Mouse (Mus musculus) kidney, embryonic 15.5 days (tissue): Measurements from ENCODE around the gene Xpo6. TPM values are rescaled to one million over a fixed set of nuclear protein-coding genes. Genes with fewer than 3 reads are reported as not detected.

Experiments used
- ATAC-seq: fragments of 200-750 bp; cut with Nextera tagmentation; replicated peaks from 2 replicates; pipeline ENCODE4 v1.8.0; 2017; ENCODE audit warnings: moderate TSS enrichment; ENCODE audit not compliant: low FRiP score
- H3K27ac ChIP-seq: fragments of 300-500 bp; sonication (generic); 2 replicates; pipeline ENCODE4 v1.5.1; 2015; ENCODE audit warnings: mild to moderate bottlenecking, inconsistent platforms
- H3K27me3 ChIP-seq: fragments of 300-500 bp; sonication (generic); 2 replicates; pipeline ENCODE4 v1.6.1; 2015; ENCODE audit warnings: inconsistent platforms
- H3K36me3 ChIP-seq: fragments of 300-500 bp; sonication (generic); 2 replicates; pipeline ENCODE4 v1.6.1; 2015; ENCODE audit warnings: inconsistent platforms
- H3K4me1 ChIP-seq: fragments of 300-500 bp; sonication (generic); 2 replicates; pipeline ENCODE4 v1.6.1; 2015; ENCODE audit warnings: inconsistent platforms
- H3K4me2 ChIP-seq: fragments of 300-500 bp; sonication (generic); 2 replicates; pipeline ENCODE4 v1.6.1; 2015; ENCODE audit warnings: moderate library complexity, mild to moderate bottlenecking, inconsistent platforms
- H3K4me3 ChIP-seq: fragments of 300-500 bp; sonication (generic); replicated peaks from 2 replicates; pipeline ENCODE4 v1.5.1; 2015; ENCODE audit warnings: mild to moderate bottlenecking, inconsistent platforms
- H3K9ac ChIP-seq: fragments of 300-500 bp; sonication (generic); 2 replicates; pipeline ENCODE4 v1.6.1; 2015; ENCODE audit warnings: mild to moderate bottlenecking, inconsistent platforms
- H3K9me3 ChIP-seq: fragments of 300-500 bp; sonication (generic); replicated peaks from 2 replicates; pipeline ENCODE4 v1.6.1; 2016; ENCODE audit warnings: inconsistent platforms
- WGBS: fragments of 180-500 bp; shearing (Covaris S2); methylation state at CpG from one replicate; pipeline ENCODE4 v1.1.7; 2015; ENCODE audit warnings: mixed read lengths; 5-methylcytosine and 5-hydroxymethylcytosine counted together
- polyA plus RNA-seq: library from polyadenylated mRNA; unstranded; fragments of >200 nt; fragmentation: Nextera tagmentation; extraction: Ambion mirVana; gene quantifications from 2 replicates; pipeline ENCODE4 v1.2.1, GENCODE M21; 2015

The Xpo6 gene
- polyA plus RNA-seq, 1 experiment from 2014 or later = 54.7 TPM

GRCm38 (mm10) chr7:126230357-126231148, 30.3 kb upstream of the Xpo6 start:
- ATAC-seq = no peak
- Histone ChIP-seq H3K36me3 (no peaks in the 10 kb centered on the region), H3K27ac (no peak overlapping the region), H3K9me3 (no peaks in the 10 kb centered on the region), H3K27me3 (no peaks in the 10 kb centered on the region), H3K4me1 (no peaks in the 10 kb centered on the region), H3K9ac (no peak overlapping the region), H3K4me3 (no peak overlapping the region), H3K4me2 (no peak overlapping the region)
- WGBS = 60% methylated on average over 8 of the region's 8 CpGs

DNA sequence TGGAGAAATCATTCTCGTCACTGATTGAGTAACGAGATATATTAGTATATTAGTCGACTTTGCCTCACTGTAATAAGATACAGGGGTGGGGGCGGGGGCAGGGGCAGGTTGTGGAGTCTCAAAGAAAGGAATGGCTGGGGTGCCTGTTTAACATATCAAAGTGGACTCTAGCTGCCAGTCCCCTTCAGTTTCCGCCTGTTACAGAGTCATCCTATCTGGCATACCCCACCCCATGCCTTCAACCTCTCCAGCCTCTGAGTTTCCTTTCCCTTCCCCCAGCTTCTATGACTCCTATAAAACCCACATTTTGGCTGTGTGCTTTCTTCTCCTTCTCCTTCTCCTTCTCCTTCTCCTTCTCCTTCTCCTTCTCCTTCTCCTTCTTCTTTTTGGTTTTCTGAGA, 25.8 kb upstream of the Xpo6 start:
- H3K9ac ChIP-seq = no peak overlapping the region
- no peak overlapping the region for H3K4me3 ChIP-seq
- H3K9me3 ChIP-seq = no peaks in the 10 kb centered on the region
- no peaks in the 10 kb centered on the region for H3K4me1 ChIP-seq
- no peak overlapping the region for H3K27ac ChIP-seq
- H3K27me3 ChIP-seq = no peaks in the 10 kb centered on the region
- H3K4me2 ChIP-seq = no peak overlapping the region
- 21% methylated on average over 5 of the region's 5 CpGs for WGBS
- ATAC-seq = no peak
- no peaks in the 10 kb centered on the region for H3K36me3 ChIP-seq

GRCm38 (mm10) chr7:126222753-126223152, 22.5 kb upstream of the Xpo6 start:
- Histone ChIP-seq H3K36me3 (no peaks in the 10 kb centered on the region), H3K4me1 (no peaks in the 10 kb centered on the region), H3K9me3 (no peaks in the 10 kb centered on the region), H3K4me3 (no peak overlapping the region), H3K27ac (no peak overlapping the region), H3K4me2 (no peak overlapping the region), H3K9ac (no peak overlapping the region), H3K27me3 (no peaks in the 10 kb centered on the region)
- WGBS = 31% methylated on average over 3 of the region's 3 CpGs
- ATAC-seq = no peak

- Histone ChIP-seq H3K4me2 (no peak overlapping the region), H3K9me3 (no peaks in the 10 kb centered on the region), H3K4me3 (no peak overlapping the region), H3K9ac (no peak overlapping the region), H3K27me3 (no peaks in the 10 kb centered on the region), H3K4me1 (no peaks in the 10 kb centered on the region), H3K27ac (no peak overlapping the region), H3K36me3 (no peaks in the 10 kb centered on the region)
- ATAC-seq = no peak
- WGBS = 39% methylated on average over 1 of the region's 1 CpGs
Measured at GRCm38 (mm10) chr7:126220611-126221010, 20.3 kb upstream of the Xpo6 start.

- H3K36me3 ChIP-seq = no peaks in the 10 kb centered on the region
- no peak overlapping the region for H3K27ac ChIP-seq
- H3K4me3 ChIP-seq = no peak overlapping the region
- no peak overlapping the region for H3K9ac ChIP-seq
- WGBS = 88% methylated on average over 1 of the region's 1 CpGs
- H3K4me1 ChIP-seq = no peaks in the 10 kb centered on the region
- no peak for ATAC-seq
- no peaks in the 10 kb centered on the region for H3K9me3 ChIP-seq
- H3K27me3 ChIP-seq = no peaks in the 10 kb centered on the region
- H3K4me2 ChIP-seq = no peak overlapping the region
Measured at GRCm38 (mm10) chr7:126218311-126218710, 18.0 kb upstream of the Xpo6 start.

DNA sequence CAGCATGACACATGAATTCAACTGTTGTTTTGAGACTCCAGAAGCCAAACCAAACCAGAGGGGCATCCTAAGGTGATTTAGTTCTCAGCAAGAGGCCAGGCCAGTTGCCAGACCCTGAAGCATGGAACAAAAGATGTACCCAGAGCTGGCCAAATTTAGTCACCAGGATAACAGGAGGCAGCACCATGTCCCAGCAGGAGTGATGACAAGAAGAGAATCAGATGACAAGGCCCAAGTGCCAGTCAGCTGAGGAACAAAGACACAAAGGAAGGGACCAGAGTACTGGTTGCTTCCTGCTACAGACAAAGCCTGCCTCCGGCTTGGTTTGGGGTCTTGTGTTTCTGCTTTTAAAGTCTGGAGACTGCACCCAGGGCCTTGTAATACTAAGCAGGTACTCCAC, 16.6 kb upstream of the Xpo6 start:
- 86% methylated on average over 1 of the region's 1 CpGs for WGBS
- ATAC-seq = no peak
- Histone ChIP-seq H3K27ac (no peak overlapping the region), H3K27me3 (no peaks in the 10 kb centered on the region), H3K4me1 (no peaks in the 10 kb centered on the region), H3K4me2 (no peak overlapping the region), H3K9me3 (no peaks in the 10 kb centered on the region), H3K36me3 (no peaks in the 10 kb centered on the region), H3K9ac (no peak overlapping the region), H3K4me3 (no peak overlapping the region)

DNA sequence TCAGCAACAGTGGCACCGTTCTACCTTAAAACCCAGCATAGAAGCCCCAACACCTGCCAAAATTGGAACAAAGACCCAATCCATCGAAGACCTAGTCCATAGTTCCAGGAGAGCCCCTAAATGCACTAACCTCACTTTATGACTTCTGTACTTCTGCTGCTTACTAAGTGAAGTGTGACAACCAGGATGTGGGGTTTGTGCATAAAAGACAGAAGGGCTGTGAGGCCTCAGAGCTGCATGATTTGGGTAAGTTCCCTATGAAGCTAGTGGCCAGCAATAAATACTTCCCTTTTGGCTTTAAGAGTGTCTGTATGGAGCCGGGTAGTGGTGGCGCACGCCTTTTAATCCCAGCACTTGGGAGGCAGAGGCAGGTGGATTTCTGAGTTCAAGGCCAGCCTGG, 10.6 kb upstream of the Xpo6 start:
- H3K27me3 ChIP-seq = no peaks in the 10 kb centered on the region
- H3K4me2 ChIP-seq = no peak overlapping the region
- WGBS = 85% methylated on average over 5 of the region's 5 CpGs
- no peak overlapping the region for H3K9ac ChIP-seq
- no peaks in the 10 kb centered on the region for H3K36me3 ChIP-seq
- no peak overlapping the region for H3K27ac ChIP-seq
- H3K9me3 ChIP-seq = no peaks in the 10 kb centered on the region
- ATAC-seq = no peak
- H3K4me1 ChIP-seq = no peaks in the 10 kb centered on the region
- H3K4me3 ChIP-seq = no peak overlapping the region

GRCm38 (mm10) chr7:126200997-126201345, 670 bp upstream of the Xpo6 start:
- peak overlapping the region; percentile 87 for H3K4me2 ChIP-seq
- no peak for ATAC-seq
- peak overlapping the region; percentile 87; the same call in 1 of the 2 replicates for H3K27ac ChIP-seq
- peaks cover 20% of the 10 kb centered on the region for H3K4me1 ChIP-seq
- H3K36me3 ChIP-seq = no peaks in the 10 kb centered on the region
- no peak overlapping the region for H3K9ac ChIP-seq
- peak overlapping the region; percentile 92 for H3K4me3 ChIP-seq
- H3K9me3 ChIP-seq = no peaks in the 10 kb centered on the region
- 97% methylated on average over 4 of the region's 4 CpGs for WGBS
- no peaks in the 10 kb centered on the region for H3K27me3 ChIP-seq

GRCm38 (mm10) chr7:126199691-126200102, 604 bp downstream of the Xpo6 start:
- WGBS = 1% methylated on average over 27 of the region's 27 CpGs

GRCm38 (mm10) chr7:126198926-126199325, 1.4 kb downstream of the Xpo6 start:
- Histone ChIP-seq H3K9ac (peak overlapping the region; percentile 94), H3K9me3 (no peaks in the 10 kb centered on the region), H3K36me3 (no peaks in the 10 kb centered on the region), H3K4me3 (peak overlapping the region; percentile 92), H3K27me3 (no peaks in the 10 kb centered on the region), H3K27ac (peak overlapping the region; percentile 87; the same call in 1 of the 2 replicates), H3K4me2 (peak overlapping the region; percentile 87), H3K4me1 (peaks cover 20% of the 10 kb centered on the region)
- no peak for ATAC-seq
- 0% methylated on average over 1 of the region's 1 CpGs for WGBS

More at GRCm38 (mm10) chr7:126199691-126200102, 604 bp downstream of the Xpo6 start:
- Histone ChIP-seq H3K27me3 (no peaks in the 10 kb centered on the region), H3K36me3 (no peaks in the 10 kb centered on the region), H3K9ac (peak overlapping the region; percentile 94), H3K27ac (peak overlapping the region; percentile 87), H3K4me2 (peak overlapping the region; percentile 87), H3K4me1 (peaks cover 20% of the 10 kb centered on the region), H3K9me3 (no peaks in the 10 kb centered on the region), H3K4me3 (peak overlapping the region; percentile 92)
- ATAC-seq = peak; percentile 64

DNA sequence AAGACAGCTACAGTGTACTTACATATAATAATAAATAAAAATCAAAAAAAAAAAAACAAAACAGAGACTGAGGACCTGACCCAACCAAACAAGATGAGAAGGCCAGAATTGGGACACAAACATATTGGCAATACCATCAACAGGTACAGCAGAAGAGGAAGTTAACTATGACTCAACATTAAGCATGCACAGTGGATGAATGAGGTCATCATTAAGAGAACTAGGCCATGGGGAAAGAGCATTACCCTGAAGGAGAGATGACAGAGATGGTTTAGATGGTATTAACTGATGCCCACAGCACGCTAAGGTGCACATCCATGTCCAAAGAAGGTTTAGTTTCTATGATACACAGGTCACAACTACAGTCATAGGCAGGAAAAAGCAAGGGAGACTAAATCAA, 6.1 kb downstream of the Xpo6 start:
- Histone ChIP-seq H3K27me3 (no peaks in the 10 kb centered on the region), H3K4me1 (peaks cover 16% of the 10 kb centered on the region), H3K27ac (no peak overlapping the region), H3K9me3 (no peaks in the 10 kb centered on the region), H3K4me3 (no peak overlapping the region), H3K4me2 (no peak overlapping the region), H3K9ac (no peak overlapping the region), H3K36me3 (peaks cover 11% of the 10 kb centered on the region; the same call in 1 of the 2 replicates)
- no peak for ATAC-seq
- WGBS = 97% methylated on average over 1 of the region's 1 CpGs

DNA sequence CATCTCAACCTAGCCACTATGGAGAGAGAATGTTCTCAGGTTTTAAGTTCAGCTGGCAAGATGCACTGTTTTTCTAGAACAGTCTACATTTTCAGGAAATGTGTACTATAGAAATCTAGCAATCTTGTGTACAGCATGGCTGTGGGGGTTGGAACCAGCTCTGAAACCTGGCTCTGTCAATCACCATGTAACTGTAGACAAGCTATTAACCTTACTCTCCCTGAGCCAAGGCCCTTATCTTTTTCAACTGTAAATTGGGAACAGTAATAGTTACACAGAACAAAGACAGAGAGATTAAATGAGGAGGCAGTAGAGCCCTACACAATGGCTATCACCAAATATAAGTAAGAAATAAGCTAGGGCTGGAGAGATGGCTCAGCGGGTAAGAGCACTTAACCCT, 8.8 kb downstream of the Xpo6 start:
- Histone ChIP-seq H3K4me3 (no peak overlapping the region), H3K9me3 (no peaks in the 10 kb centered on the region), H3K27ac (no peak overlapping the region), H3K4me2 (no peak overlapping the region), H3K4me1 (no peaks in the 10 kb centered on the region), H3K27me3 (no peaks in the 10 kb centered on the region), H3K36me3 (peaks cover 11% of the 10 kb centered on the region; the same call in 1 of the 2 replicates), H3K9ac (no peak overlapping the region)
- no peak for ATAC-seq
- WGBS = 93% methylated on average over 1 of the region's 1 CpGs

DNA sequence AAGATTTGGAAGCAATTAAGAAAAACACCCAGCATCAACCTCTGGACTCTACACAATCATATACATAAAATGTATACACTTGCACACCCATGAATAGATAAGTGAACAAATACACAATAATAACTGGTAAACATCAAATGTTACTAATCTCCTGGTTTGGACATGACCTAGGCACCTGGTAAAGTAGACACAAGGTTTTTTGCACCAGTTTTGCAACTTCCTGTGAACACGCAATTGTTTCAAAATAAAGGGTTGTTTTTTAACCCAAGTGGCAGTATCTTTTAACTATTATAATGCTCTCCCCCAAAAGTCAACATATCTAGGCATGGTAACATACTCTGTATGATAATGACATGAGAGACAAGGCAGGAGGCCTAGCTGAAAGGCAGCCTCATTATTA, 10.8 kb downstream of the Xpo6 start:
- H3K9ac ChIP-seq = no peak overlapping the region
- no peak overlapping the region for H3K4me2 ChIP-seq
- WGBS = 93% methylated on average over 1 of the region's 1 CpGs
- H3K27me3 ChIP-seq = no peaks in the 10 kb centered on the region
- no peaks in the 10 kb centered on the region for H3K9me3 ChIP-seq
- no peaks in the 10 kb centered on the region for H3K4me1 ChIP-seq
- H3K27ac ChIP-seq = no peak overlapping the region
- no peak overlapping the region for H3K4me3 ChIP-seq
- H3K36me3 ChIP-seq = peaks cover 11% of the 10 kb centered on the region; the same call in 1 of the 2 replicates
- no peak for ATAC-seq
